Mouse (Mus musculus): ENCODE measurements at regions not wholly inside any gene's neighbourhood (a gene's known extent, or its start where the extent isn't known, plus 50 kb on each side); places are given as distances from the start of the nearest gene placed in this dataset.

GRCm38 (mm10) chr13:42412652-42413282 lies 111.5 kb downstream of the Edn1 start:
- Histone ChIP-seq H3K4me3 (ENCODE audit: extremely low read depth, insufficient read depth, insufficient read length) (no peak overlapping the region), H3K4me1 (ENCODE audit: control insufficient read depth, insufficient read depth, insufficient read length) (no peaks in the 10 kb centered on the region), H3K27ac (ENCODE audit: insufficient read depth, low read length) (no peak overlapping the region), H3K27me3 (ENCODE audit: control insufficient read depth, insufficient read depth, low read length) (no peaks in the 10 kb centered on the region), H3K36me3 (ENCODE audit: control insufficient read depth, insufficient read depth, low read length) (no peaks in the 10 kb centered on the region)
- 88% methylated on average over 1 of the region's 1 CpGs for WGBS
- no peak for DNase-seq (ENCODE audit: low read depth in 1 of 2, low spot score in 2 of 2)
- TF ChIP-seq CTCF (IDR thresholded peaks at IDR 0.05; ENCODE audit: extremely low read depth, insufficient read depth, insufficient read length, insufficient replicate concordance) (no peak), POLR2A (IDR thresholded peaks at IDR 0.05; ENCODE audit: low read depth, low read length) (no peak)

DNA sequence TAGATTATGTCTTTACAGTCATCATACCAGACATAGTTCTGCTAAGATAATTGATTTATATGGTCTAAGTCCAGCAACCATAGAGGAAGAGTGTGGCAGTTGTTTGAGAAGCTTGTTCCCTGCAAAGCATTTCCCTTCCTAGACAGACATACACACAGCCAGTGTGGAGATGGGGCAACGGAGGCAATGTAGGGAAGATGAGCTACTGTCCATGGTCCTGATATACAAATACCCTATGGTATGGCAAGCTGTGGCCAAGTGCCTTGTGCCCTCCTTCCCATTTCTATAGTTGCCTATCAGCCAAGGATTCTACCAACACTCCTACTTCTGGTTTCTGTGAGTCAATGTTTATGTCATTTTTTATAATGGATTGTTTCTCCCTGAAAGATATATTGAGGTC lies 145.6 kb downstream of the Edn1 start:
- H3K4me1 ChIP-seq (ENCODE audit: control insufficient read depth, insufficient read depth, insufficient read length), result no peaks in the 10 kb centered on the region
- no peak overlapping the region for H3K27ac ChIP-seq (ENCODE audit: insufficient read depth, low read length)
- H3K4me3 ChIP-seq (ENCODE audit: extremely low read depth, insufficient read depth, insufficient read length), result no peak overlapping the region
- DNase-seq (ENCODE audit: low read depth in 1 of 2, low spot score in 2 of 2), result no peak
- no peak for TF ChIP-seq POLR2A (IDR thresholded peaks at IDR 0.05; ENCODE audit: low read depth, low read length)
- TF ChIP-seq CTCF (IDR thresholded peaks at IDR 0.05; ENCODE audit: extremely low read depth, insufficient read depth, insufficient read length, insufficient replicate concordance), result no peak
- no peaks in the 10 kb centered on the region for H3K36me3 ChIP-seq (ENCODE audit: control insufficient read depth, insufficient read depth, low read length)
- H3K27me3 ChIP-seq (ENCODE audit: control insufficient read depth, insufficient read depth, low read length), result no peaks in the 10 kb centered on the region
- WGBS, result 28% methylated on average over 1 of the region's 1 CpGs

- DNase-seq (ENCODE audit: low read depth in 1 of 2, low spot score in 2 of 2), result no peak
- Histone ChIP-seq H3K4me1 (ENCODE audit: control insufficient read depth, insufficient read depth, insufficient read length) (no peaks in the 10 kb centered on the region), H3K27ac (ENCODE audit: insufficient read depth, low read length) (no peak overlapping the region), H3K27me3 (ENCODE audit: control insufficient read depth, insufficient read depth, low read length) (no peaks in the 10 kb centered on the region), H3K4me3 (ENCODE audit: extremely low read depth, insufficient read depth, insufficient read length) (no peak overlapping the region), H3K36me3 (ENCODE audit: control insufficient read depth, insufficient read depth, low read length) (no peaks in the 10 kb centered on the region)
- WGBS, result 74% methylated on average over 5 of the region's 5 CpGs
- no peak for TF ChIP-seq CTCF (IDR thresholded peaks at IDR 0.05; ENCODE audit: extremely low read depth, insufficient read depth, insufficient read length, insufficient replicate concordance)
Measured at GRCm38 (mm10) chr13:42453665-42454064, 152.4 kb downstream of the Edn1 start.

GRCm38 (mm10) chr13:42459892-42460291 lies 158.6 kb downstream of the Edn1 start:
- Histone ChIP-seq H3K27me3 (ENCODE audit: control insufficient read depth, insufficient read depth, low read length) (no peaks in the 10 kb centered on the region), H3K4me1 (ENCODE audit: control insufficient read depth, insufficient read depth, insufficient read length) (no peaks in the 10 kb centered on the region), H3K4me3 (ENCODE audit: extremely low read depth, insufficient read depth, insufficient read length) (no peak overlapping the region), H3K27ac (ENCODE audit: insufficient read depth, low read length) (no peak overlapping the region), H3K36me3 (ENCODE audit: control insufficient read depth, insufficient read depth, low read length) (no peaks in the 10 kb centered on the region)
- TF ChIP-seq CTCF (IDR thresholded peaks at IDR 0.05; ENCODE audit: extremely low read depth, insufficient read depth, insufficient read length, insufficient replicate concordance), result no peak
- TF ChIP-seq POLR2A (IDR thresholded peaks at IDR 0.05; ENCODE audit: low read depth, low read length), result no peak
- whole genome bisulfite sequencing, result 90% methylated on average over 3 of the region's 3 CpGs
- DNase-seq (ENCODE audit: low read depth in 1 of 2, low spot score in 2 of 2), result no peak

DNA sequence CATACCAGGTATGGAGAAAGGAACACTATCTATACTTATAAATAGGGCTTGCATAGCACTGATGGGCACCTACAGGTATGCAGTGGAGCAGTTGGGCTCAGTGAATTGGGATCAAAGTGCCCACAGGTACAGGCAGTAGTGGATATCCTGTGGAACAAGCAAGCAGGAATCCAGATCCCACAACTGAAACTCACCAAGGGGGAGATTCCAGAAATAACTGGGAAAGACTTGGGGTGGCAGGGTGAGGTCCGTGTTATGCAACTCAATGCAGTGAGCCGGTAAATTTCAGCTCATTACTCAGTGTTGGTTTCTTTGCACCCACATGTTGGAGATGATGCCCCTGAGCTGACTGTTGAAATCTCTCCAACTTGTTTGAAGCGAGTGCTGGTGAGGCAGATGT lies 177.5 kb downstream of the Edn1 start:
- TF ChIP-seq POLR2A (IDR thresholded peaks at IDR 0.05; ENCODE audit: low read depth, low read length) (no peak), CTCF (IDR thresholded peaks at IDR 0.05; ENCODE audit: extremely low read depth, insufficient read depth, insufficient read length, insufficient replicate concordance) (no peak)
- no peaks in the 10 kb centered on the region for H3K4me1 ChIP-seq (ENCODE audit: control insufficient read depth, insufficient read depth, insufficient read length)
- WGBS, result 87% methylated on average over 3 of the region's 3 CpGs
- no peaks in the 10 kb centered on the region for H3K36me3 ChIP-seq (ENCODE audit: control insufficient read depth, insufficient read depth, low read length)
- no peak overlapping the region for H3K4me3 ChIP-seq (ENCODE audit: extremely low read depth, insufficient read depth, insufficient read length)
- no peak for DNase-seq (ENCODE audit: low read depth in 1 of 2, low spot score in 2 of 2)
- no peaks in the 10 kb centered on the region for H3K27me3 ChIP-seq (ENCODE audit: control insufficient read depth, insufficient read depth, low read length)
- no peak overlapping the region for H3K27ac ChIP-seq (ENCODE audit: insufficient read depth, low read length)

GRCm38 (mm10) chr13:42490956-42491680 lies 189.3 kb upstream of the Phactr1 start:
- H3K27ac ChIP-seq (ENCODE audit: insufficient read depth, low read length), result no peak overlapping the region
- H3K4me3 ChIP-seq (ENCODE audit: extremely low read depth, insufficient read depth, insufficient read length), result no peak overlapping the region
- no peaks in the 10 kb centered on the region for H3K27me3 ChIP-seq (ENCODE audit: control insufficient read depth, insufficient read depth, low read length)
- TF ChIP-seq POLR2A (IDR thresholded peaks at IDR 0.05; ENCODE audit: low read depth, low read length) (no peak), CTCF (IDR thresholded peaks at IDR 0.05; ENCODE audit: extremely low read depth, insufficient read depth, insufficient read length, insufficient replicate concordance) (no peak)
- no peaks in the 10 kb centered on the region for H3K36me3 ChIP-seq (ENCODE audit: control insufficient read depth, insufficient read depth, low read length)
- no peak for DNase-seq (ENCODE audit: low read depth in 1 of 2, low spot score in 2 of 2)
- WGBS, result 80% methylated on average over 4 of the region's 4 CpGs
- no peaks in the 10 kb centered on the region for H3K4me1 ChIP-seq (ENCODE audit: control insufficient read depth, insufficient read depth, insufficient read length)

- H3K27me3 ChIP-seq (ENCODE audit: control insufficient read depth, insufficient read depth, low read length), result no peaks in the 10 kb centered on the region
- no peak for DNase-seq (ENCODE audit: low read depth in 1 of 2, low spot score in 2 of 2)
- WGBS, result 85% methylated on average over 5 of the region's 5 CpGs
- H3K27ac ChIP-seq (ENCODE audit: insufficient read depth, low read length), result no peak overlapping the region
- H3K36me3 ChIP-seq (ENCODE audit: control insufficient read depth, insufficient read depth, low read length), result no peaks in the 10 kb centered on the region
- no peaks in the 10 kb centered on the region for H3K4me1 ChIP-seq (ENCODE audit: control insufficient read depth, insufficient read depth, insufficient read length)
- TF ChIP-seq POLR2A (IDR thresholded peaks at IDR 0.05; ENCODE audit: low read depth, low read length) (no peak), CTCF (IDR thresholded peaks at IDR 0.05; ENCODE audit: extremely low read depth, insufficient read depth, insufficient read length, insufficient replicate concordance) (no peak)
- no peak overlapping the region for H3K4me3 ChIP-seq (ENCODE audit: extremely low read depth, insufficient read depth, insufficient read length)
Measured at GRCm38 (mm10) chr13:42494371-42494770, 186.1 kb upstream of the Phactr1 start.

Data from spleen, adult 2 months (tissue).